Mouse (Mus musculus) embryonic facial prominence, embryonic 11.5 days (tissue): ENCODE measurements around the gene Raver1. TPM values are rescaled to one million over a fixed set of nuclear protein-coding genes. Genes with fewer than 3 reads are reported as not detected.

ENCODE experiments used
- ATAC-seq: fragments of 200-750 bp; cut with Nextera tagmentation; replicated peaks from 2 replicates; pipeline ENCODE4 v1.8.0; 2017; ENCODE audit warnings: low read depth; ENCODE audit not compliant: insufficient number of reproducible peaks, low FRiP score, low TSS enrichment
- DNase-seq: peaks from one replicate; pipeline ENCODE4 v3.0.0-alpha.2; 2015; ENCODE audit warnings: low spot score
- H3K27ac ChIP-seq: fragments of 300-500 bp; sonication (generic); replicated peaks from 2 replicates; pipeline ENCODE4 v1.5.1; 2014; ENCODE audit warnings: mild to moderate bottlenecking, low read depth, low read length, control low read depth
- H3K27me3 ChIP-seq: fragments of 300-500 bp; sonication (generic); 2 replicates; pipeline ENCODE4 v1.6.1; 2014; ENCODE audit warnings: mild to moderate bottlenecking, low read length, moderate library complexity, mixed read lengths; ENCODE audit not compliant: control insufficient read depth, insufficient read depth
- H3K36me3 ChIP-seq: fragments of 300-500 bp; sonication (generic); replicated peaks from 2 replicates; pipeline ENCODE4 v1.6.1; 2014; ENCODE audit warnings: low read depth, mild to moderate bottlenecking, low read length, moderate library complexity, mixed read lengths; ENCODE audit not compliant: control insufficient read depth, insufficient read depth
- H3K4me1 ChIP-seq: fragments of 300-500 bp; sonication (generic); 2 replicates; pipeline ENCODE4 v1.6.1; 2014; ENCODE audit warnings: low read length, mixed read lengths; ENCODE audit not compliant: control insufficient read depth, insufficient read depth
- H3K4me2 ChIP-seq: fragments of 300-500 bp; sonication (generic); 2 replicates; pipeline ENCODE4 v1.6.1; 2014; ENCODE audit warnings: low read depth, mild to moderate bottlenecking, control low read depth, low read length, moderate library complexity
- H3K4me3 ChIP-seq: fragments of 300-500 bp; sonication (generic); 2 replicates; pipeline ENCODE4 v1.5.1; 2014; ENCODE audit warnings: low read depth, low read length, control low read depth
- H3K9ac ChIP-seq: fragments of 300-500 bp; sonication (generic); replicated peaks from 2 replicates; pipeline ENCODE4 v1.6.1; 2014; ENCODE audit warnings: mild to moderate bottlenecking, control low read depth, low read length
- H3K9me3 ChIP-seq: fragments of 300-500 bp; sonication (generic); replicated peaks from 2 replicates; pipeline ENCODE4 v1.6.1; 2016; ENCODE audit warnings: mild to moderate bottlenecking, low read length, inconsistent platforms, mixed read lengths; ENCODE audit not compliant: control insufficient read depth
- WGBS: fragments of 180-500 bp; shearing (Covaris S2); extraction: QIAGEN DNeasy Blood & Tissue Kit; methylation state at CpG from one replicate; pipeline ENCODE4 v1.1.7; 2014; 5-methylcytosine and 5-hydroxymethylcytosine counted together
- polyA plus RNA-seq: library from polyadenylated mRNA; unstranded; fragments of >200 nt; fragmentation: Nextera tagmentation; extraction: Ambion mirVana; gene quantifications from 2 replicates; pipeline ENCODE4 v1.2.1, GENCODE M21; 2014

Raver1 gene
- polyA plus RNA-seq, 1 experiment from 2014 or later = 63.1 TPM

DNA sequence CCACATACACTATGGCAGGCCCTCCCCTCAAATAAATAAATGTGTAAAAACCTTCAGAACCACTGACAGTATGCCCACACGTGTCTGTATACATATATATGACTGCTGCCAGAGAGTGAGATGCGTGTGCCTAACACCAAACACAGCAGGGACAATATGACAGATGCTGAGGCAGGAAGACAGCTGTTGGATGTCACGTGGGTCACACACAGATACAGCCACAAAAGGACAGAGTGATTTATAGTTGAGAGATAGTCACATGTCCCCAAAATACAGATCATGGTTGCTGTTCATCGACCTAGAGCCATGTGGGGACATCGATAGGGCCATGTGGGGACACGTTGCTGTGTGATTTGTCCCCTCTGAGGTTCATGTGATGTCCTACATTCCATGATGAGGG lies 25.3 kb upstream of the Raver1 start:
- H3K9me3 ChIP-seq = no peaks in the 10 kb centered on the region
- DNase-seq (no peak), ATAC-seq (no peak)
- no peak overlapping the region for H3K9ac ChIP-seq
- no peaks in the 10 kb centered on the region for H3K27me3 ChIP-seq
- H3K4me3 ChIP-seq = no peak overlapping the region
- no peak overlapping the region for H3K27ac ChIP-seq
- H3K4me1 ChIP-seq = no peaks in the 10 kb centered on the region
- no peak overlapping the region for H3K4me2 ChIP-seq
- 80% methylated on average over 6 of the region's 6 CpGs for WGBS
- H3K36me3 ChIP-seq = no peaks in the 10 kb centered on the region

DNA sequence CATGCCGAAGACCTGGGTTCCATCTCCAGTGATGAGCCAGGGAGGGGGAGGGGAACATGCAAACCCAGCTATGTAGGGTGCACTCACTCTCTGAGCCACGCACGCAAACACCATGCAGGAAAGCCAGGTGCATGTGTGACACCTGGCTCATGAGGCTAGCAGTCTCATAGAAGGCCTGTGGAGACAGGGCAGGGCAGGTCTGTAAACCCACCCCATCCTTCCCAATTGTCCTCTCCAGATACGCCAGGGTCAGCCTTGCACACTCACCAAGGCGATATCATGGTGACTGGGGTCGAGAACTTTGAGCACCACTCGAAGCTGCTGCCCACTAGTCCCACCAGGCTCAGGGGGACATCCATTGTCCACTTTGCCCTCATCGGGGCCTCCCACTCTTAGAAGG lies 23.3 kb upstream of the Raver1 start:
- Histone ChIP-seq H3K4me1 (no peaks in the 10 kb centered on the region), H3K36me3 (no peaks in the 10 kb centered on the region), H3K27me3 (no peaks in the 10 kb centered on the region), H3K4me2 (no peak overlapping the region), H3K27ac (no peak overlapping the region), H3K9ac (no peak overlapping the region), H3K4me3 (no peak overlapping the region), H3K9me3 (no peaks in the 10 kb centered on the region)
- ATAC-seq = no peak
- 89% methylated on average over 8 of the region's 8 CpGs for WGBS
- no peak for DNase-seq

DNA sequence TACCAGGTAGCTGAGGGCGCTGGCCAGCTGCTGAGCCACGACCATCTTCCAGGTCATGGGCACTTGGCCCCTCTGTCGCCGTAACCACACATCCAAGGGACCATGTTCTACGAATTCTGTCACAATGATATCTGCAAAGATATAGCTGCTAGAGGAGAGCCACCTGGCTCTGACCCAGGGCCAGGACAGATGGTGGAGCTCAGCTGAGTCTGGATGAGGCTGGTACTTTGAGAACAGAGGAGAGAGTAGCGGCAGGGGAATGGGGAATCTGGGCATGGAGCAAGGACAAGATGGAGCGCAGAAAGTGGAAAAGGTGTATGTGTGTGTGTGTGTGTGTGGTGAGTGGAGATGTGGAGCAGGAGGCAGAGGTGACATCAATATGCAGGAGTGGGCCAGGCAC lies 22.4 kb upstream of the Raver1 start:
- Histone ChIP-seq H3K27me3 (no peaks in the 10 kb centered on the region), H3K9ac (no peak overlapping the region), H3K4me1 (no peaks in the 10 kb centered on the region), H3K4me3 (no peak overlapping the region), H3K9me3 (no peaks in the 10 kb centered on the region), H3K36me3 (no peaks in the 10 kb centered on the region), H3K27ac (no peak overlapping the region), H3K4me2 (no peak overlapping the region)
- WGBS = 83% methylated on average over 7 of the region's 7 CpGs
- ATAC-seq = no peak
- DNase-seq = no peak

DNA sequence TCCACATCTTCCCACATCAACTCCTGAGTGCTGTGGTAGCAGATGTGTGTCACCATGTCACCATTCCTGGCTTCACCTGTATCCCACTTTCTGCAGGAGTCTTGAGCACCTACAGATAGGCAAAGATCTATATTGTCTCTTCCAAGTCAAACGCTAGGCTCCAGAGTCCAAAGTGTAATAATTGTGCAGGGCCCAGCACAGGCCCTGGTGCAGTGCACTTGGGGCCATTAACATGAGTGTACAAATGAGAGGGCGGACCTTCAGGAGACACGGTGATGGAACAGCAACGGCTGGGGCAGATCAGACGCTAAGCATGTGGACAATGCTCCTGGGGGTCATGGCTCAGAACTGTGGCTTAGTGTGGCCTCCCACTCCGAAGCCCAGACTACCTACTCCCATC lies 21.9 kb upstream of the Raver1 start:
- Histone ChIP-seq H3K27ac (no peak overlapping the region), H3K4me1 (no peaks in the 10 kb centered on the region), H3K36me3 (no peaks in the 10 kb centered on the region), H3K4me2 (no peak overlapping the region), H3K4me3 (no peak overlapping the region), H3K9ac (no peak overlapping the region), H3K27me3 (no peaks in the 10 kb centered on the region), H3K9me3 (no peaks in the 10 kb centered on the region)
- DNase-seq (no peak), ATAC-seq (no peak)
- 93% methylated on average over 6 of the region's 6 CpGs for WGBS

DNA sequence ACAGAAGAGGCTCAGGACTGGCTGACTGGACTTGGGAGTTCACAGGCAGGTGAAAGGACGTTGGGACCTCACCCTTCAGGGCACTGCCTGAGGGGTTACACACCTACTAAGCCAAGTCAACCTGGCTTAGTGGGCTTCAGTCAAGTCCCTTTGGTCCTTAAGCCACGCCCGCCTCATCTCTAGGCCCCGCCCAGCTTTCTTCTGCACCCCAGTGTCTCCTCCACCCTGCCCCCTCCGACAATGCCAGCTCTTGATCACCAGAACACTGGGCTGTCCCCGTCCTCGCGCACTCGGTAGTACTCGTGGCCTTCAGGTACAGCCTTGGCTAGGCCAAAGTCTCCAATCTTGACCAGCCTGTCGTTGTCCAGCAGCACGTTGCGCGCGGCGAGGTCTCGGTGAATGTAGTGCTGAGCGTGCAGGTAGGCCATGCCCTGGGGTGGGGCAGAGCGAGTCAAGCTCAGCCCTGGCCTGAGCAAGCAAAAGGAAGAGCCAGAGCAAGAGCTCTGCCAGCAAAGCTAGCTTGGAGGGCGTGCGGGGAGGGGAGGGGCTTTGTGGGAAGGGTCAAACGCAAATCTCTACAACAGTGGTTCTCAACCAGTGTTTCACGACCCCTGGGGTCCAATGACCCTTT lies 15.9 kb upstream of the Raver1 start:
- ATAC-seq (no peak), DNase-seq (no peak)
- H3K27me3 ChIP-seq = no peaks in the 10 kb centered on the region
- WGBS = 43% methylated on average over 23 of the region's 23 CpGs
- H3K36me3 ChIP-seq = no peaks in the 10 kb centered on the region
- H3K9me3 ChIP-seq = no peaks in the 10 kb centered on the region
- H3K9ac ChIP-seq = no peak overlapping the region
- H3K27ac ChIP-seq = no peak overlapping the region
- H3K4me3 ChIP-seq = no peak overlapping the region
- no peak overlapping the region for H3K4me2 ChIP-seq
- no peaks in the 10 kb centered on the region for H3K4me1 ChIP-seq

DNA sequence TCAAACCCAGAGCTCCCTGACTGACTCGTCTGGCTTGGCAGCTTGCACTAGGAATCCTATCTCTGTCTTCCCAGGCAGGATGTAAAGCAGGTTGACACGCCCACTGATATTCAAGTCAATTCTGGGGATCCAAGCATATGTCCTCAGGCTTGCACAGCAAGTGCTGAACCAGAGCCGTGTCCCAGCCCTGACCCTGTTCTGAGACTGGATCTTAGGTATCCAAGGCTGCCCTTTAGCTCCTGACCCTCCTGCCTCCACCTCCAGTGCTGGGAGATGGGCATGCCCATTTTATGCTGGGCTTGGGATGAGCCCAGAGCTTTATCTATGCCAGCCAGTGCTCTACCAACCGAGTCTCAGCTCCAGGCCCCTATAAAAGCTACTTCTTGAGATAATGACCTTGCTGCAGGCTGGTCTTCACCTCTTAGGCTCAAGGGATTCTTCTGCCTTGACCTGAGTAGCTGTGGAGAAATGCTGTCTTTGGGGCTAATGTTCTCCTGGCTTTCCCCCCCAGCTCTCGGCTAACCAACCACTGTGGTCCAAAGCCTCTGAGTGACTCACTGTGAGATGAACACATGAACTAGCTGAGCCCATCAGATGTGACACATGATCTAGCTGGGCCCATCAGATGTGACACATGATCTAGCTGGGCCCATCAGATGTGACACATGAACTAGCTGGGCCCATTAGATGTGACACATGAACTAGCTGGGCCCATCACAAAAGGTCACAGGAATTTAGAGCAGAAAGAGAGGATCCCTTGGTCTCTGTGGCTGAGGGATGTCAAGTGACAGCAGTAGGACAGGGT lies 14.2 kb upstream of the Raver1 start:
- H3K4me2 ChIP-seq = no peak overlapping the region
- H3K9me3 ChIP-seq = no peaks in the 10 kb centered on the region
- no peaks in the 10 kb centered on the region for H3K36me3 ChIP-seq
- H3K9ac ChIP-seq = no peak overlapping the region
- WGBS = 78% methylated on average over 5 of the region's 5 CpGs
- no peak for DNase-seq
- H3K4me1 ChIP-seq = no peaks in the 10 kb centered on the region
- no peaks in the 10 kb centered on the region for H3K27me3 ChIP-seq
- no peak overlapping the region for H3K27ac ChIP-seq
- H3K4me3 ChIP-seq = no peak overlapping the region
- no peak for ATAC-seq

DNA sequence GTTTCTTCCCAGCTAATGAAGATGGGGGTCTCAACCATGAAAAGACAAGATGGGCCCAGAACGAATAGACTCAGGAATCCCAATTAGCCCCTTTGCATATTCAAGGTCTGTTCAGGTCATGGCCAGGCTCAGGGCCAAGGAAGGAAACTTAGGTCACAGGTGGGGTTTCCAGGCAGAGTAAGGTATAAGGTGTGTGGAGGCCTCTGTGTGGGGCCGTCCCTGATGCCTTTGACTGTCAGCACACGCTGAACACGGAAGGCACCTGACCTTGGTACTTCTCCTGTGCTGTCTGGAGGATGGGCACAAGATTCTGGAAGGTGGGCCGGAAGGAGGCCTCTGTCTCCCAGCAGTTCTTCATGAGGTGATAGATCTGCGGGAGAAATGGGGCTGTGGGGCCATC lies 13.0 kb upstream of the Raver1 start:
- no peak overlapping the region for H3K4me2 ChIP-seq

DNA sequence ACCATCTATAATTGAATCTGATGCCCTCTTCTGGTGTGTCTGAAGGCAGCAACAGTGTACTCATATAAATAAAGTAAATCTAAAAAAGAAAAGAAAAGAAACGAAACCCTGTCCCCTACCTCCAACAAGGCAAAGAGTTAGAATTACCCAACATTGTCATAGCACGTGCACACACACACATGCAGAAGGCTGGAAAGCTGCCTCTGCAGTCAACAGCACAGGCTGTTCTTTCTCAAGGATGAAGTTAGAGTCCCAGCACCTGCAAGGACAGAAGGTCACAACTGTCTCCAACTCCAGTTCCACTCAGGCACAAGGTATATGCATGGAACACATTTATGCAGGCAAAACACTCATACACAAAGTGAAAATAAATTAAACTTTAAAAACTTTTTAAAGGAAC lies 10.3 kb upstream of the Raver1 start:
- no peak overlapping the region for H3K9ac ChIP-seq
- no peak overlapping the region for H3K27ac ChIP-seq
- ATAC-seq (no peak), DNase-seq (no peak)
- H3K4me2 ChIP-seq = no peak overlapping the region
- no peaks in the 10 kb centered on the region for H3K27me3 ChIP-seq
- WGBS = 92% methylated on average over 2 of the region's 2 CpGs
- no peak overlapping the region for H3K4me3 ChIP-seq
- no peaks in the 10 kb centered on the region for H3K9me3 ChIP-seq
- no peaks in the 10 kb centered on the region for H3K36me3 ChIP-seq
- no peaks in the 10 kb centered on the region for H3K4me1 ChIP-seq

More for the DNA sequence above, 13.0 kb upstream of the Raver1 start:
- DNase-seq (no peak), ATAC-seq (no peak)
- Histone ChIP-seq H3K4me3 (no peak overlapping the region), H3K9me3 (no peaks in the 10 kb centered on the region), H3K27ac (no peak overlapping the region), H3K36me3 (no peaks in the 10 kb centered on the region), H3K9ac (no peak overlapping the region), H3K4me1 (no peaks in the 10 kb centered on the region), H3K27me3 (no peaks in the 10 kb centered on the region)
- 87% methylated on average over 6 of the region's 6 CpGs for WGBS
